Mouse (Mus musculus) liver, embryonic 14.5 days (tissue): Measurements from ENCODE around the gene Gm11213. TPM values are rescaled to one million over a fixed set of nuclear protein-coding genes. Genes with fewer than 3 reads are reported as not detected.

Experiments used
- ATAC-seq: fragments of 200-750 bp; cut with Nextera tagmentation; 2 replicates; pipeline ENCODE4 v1.8.0; 2017; ENCODE audit warnings: moderate number of reproducible peaks, mild to moderate bottlenecking, moderate library complexity; ENCODE audit not compliant: insufficient read depth
- DNase-seq, 3 experiments: peaks; one replicate each; pipeline ENCODE4 v3.0.0-alpha.2; 2012 to 2013; ENCODE audit warnings: low read depth in 3 of 3, low spot score in 3 of 3
- H3K27ac ChIP-seq: fragments of 300-500 bp; sonication (generic); 2 replicates; pipeline ENCODE4 v1.5.1; 2014; ENCODE audit warnings: moderate library complexity, mild to moderate bottlenecking, control low read depth, inconsistent platforms
- H3K27me3 ChIP-seq: fragments of 300-500 bp; sonication (generic); 2 replicates; pipeline ENCODE4 v1.6.1; 2014; ENCODE audit warnings: mild to moderate bottlenecking, low read length, moderate library complexity; ENCODE audit not compliant: control insufficient read depth, insufficient read depth
- H3K36me3 ChIP-seq: fragments of 300-500 bp; sonication (generic); replicated peaks from 2 replicates; pipeline ENCODE4 v1.6.1; 2014; ENCODE audit warnings: low read depth; ENCODE audit not compliant: control insufficient read depth, insufficient read depth
- H3K4me1 ChIP-seq, 2 experiments: fragments of 200-500 bp in 1 of 2; fragments of 300-500 bp in 1 of 2; sonication (generic) in 1 of 2; replicated peaks; 2 replicates each; pipeline ENCODE4 v1.6.1; 2012 to 2014; ENCODE audit warnings: antibody characterized with exemption in 1 of 2, inconsistent platforms in 1 of 2, low read length in 1 of 2; ENCODE audit not compliant: control insufficient read depth in 2 of 2, insufficient read depth in 2 of 2
- H3K4me2 ChIP-seq: fragments of 300-500 bp; sonication (generic); 2 replicates; pipeline ENCODE4 v1.6.1; 2014; ENCODE audit warnings: low read depth, mild to moderate bottlenecking, control low read depth, moderate library complexity
- H3K4me3 ChIP-seq, 2 experiments: fragments of 200-500 bp in 1 of 2; fragments of 300-500 bp in 1 of 2; sonication (generic) in 1 of 2; 2 replicates each; pipeline ENCODE4 v1.5.1; 2012 to 2014; ENCODE audit warnings: low read depth in 2 of 2, low read length in 2 of 2, mild to moderate bottlenecking in 2 of 2, control low read depth in 1 of 2, inconsistent platforms in 1 of 2, moderate library complexity in 1 of 2; ENCODE audit not compliant: insufficient read depth in 1 of 2
- H3K9ac ChIP-seq: fragments of 300-500 bp; sonication (generic); replicated peaks from 2 replicates; pipeline ENCODE4 v1.6.1; 2014; ENCODE audit warnings: mild to moderate bottlenecking, control low read depth, moderate library complexity
- H3K9me3 ChIP-seq: fragments of 300-500 bp; sonication (generic); 2 replicates; pipeline ENCODE4 v1.6.1; 2016; ENCODE audit warnings: low read length, mixed read lengths; ENCODE audit not compliant: control insufficient read depth
- CTCF ChIP-seq: IDR thresholded peaks from 2 replicates; pipeline ENCODE4 v1.5.1; 2016; ENCODE audit warnings: antibody characterized with exemption, low read depth, control low read depth
- EP300 ChIP-seq: IDR thresholded peaks from 2 replicates; pipeline ENCODE4 v1.6.1; 2016; ENCODE audit warnings: antibody characterized with exemption, low read depth
- WGBS: fragments of 180-500 bp; shearing (Covaris S2); extraction: QIAGEN DNeasy Blood & Tissue Kit; methylation state at CpG from one replicate; pipeline ENCODE4 v1.1.7; 2014; ENCODE audit not compliant: insufficient replicate concordance; 5-methylcytosine and 5-hydroxymethylcytosine counted together
- polyA plus RNA-seq, 2 experiments: library from polyadenylated mRNA; depleted of rRNA in 1 of 2; stranded (reverse) in 1 of 2; unstranded in 1 of 2; fragments of >200 nt; fragmentation: Nextera tagmentation in 1 of 2; extraction: Ambion mirVana in 1 of 2; gene quantifications; 2 replicates each; pipeline versions ENCODE4 v1.2.1 to v1.2.3; 2012 to 2014

The Gm11213 gene
- polyA plus RNA-seq (2012; rRNA removed) (not detected in 2 replicates), polyA plus RNA-seq (2014; fragmentation: Nextera tagmentation; extraction: Ambion mirVana) (not detected in 2 replicates)

- DNase-seq (no peak), ATAC-seq (no peak)
- Histone ChIP-seq H3K4me3 (no peak within 1 kb of the TSS), H3K36me3 (no peaks in the 10 kb centered on the region), H3K27me3 (no peaks in the 10 kb centered on the region), H3K4me1 (no peaks in the 10 kb centered on the region), H3K9me3 (no peaks in the 10 kb centered on the region), H3K4me2 (no peak within 1 kb of the TSS), H3K9ac (no peak within 1 kb of the TSS), H3K27ac (no peak within 1 kb of the TSS)
- TF ChIP-seq CTCF (no peak), EP300 (no peak)
- WGBS = 38% methylated on average over 3 of the region's 3 CpGs
Measured at GRCm38 (mm10) chr4:63604945-63605344, at the start of gene Gm11213. TSS of gene Gm11213 (minus strand) at chr4:63605261.

- H3K36me3 ChIP-seq = no peaks in the 10 kb centered on the region
- H3K9ac ChIP-seq = no peak overlapping the region
- H3K4me3 ChIP-seq = no peak overlapping the region
- DNase-seq (no peak), ATAC-seq (no peak)
- WGBS = 38% methylated on average over 1 of the region's 1 CpGs
- no peak overlapping the region for H3K27ac ChIP-seq
- H3K4me2 ChIP-seq = no peak overlapping the region
- no peaks in the 10 kb centered on the region for H3K9me3 ChIP-seq
- no peak for TF ChIP-seq EP300
- TF ChIP-seq CTCF = 0 out of 2 replicates have a peak, but pooled peaks have one; percentile 23
- H3K4me1 ChIP-seq = no peaks in the 10 kb centered on the region
- H3K27me3 ChIP-seq = no peaks in the 10 kb centered on the region
Measured at GRCm38 (mm10) chr4:63654381-63654780, 49.3 kb upstream of the Gm11213 start.

GRCm38 (mm10) chr4:63643956-63644726 lies 39.1 kb upstream of the Gm11213 start:
- Histone ChIP-seq H3K36me3 (no peaks in the 10 kb centered on the region), H3K27me3 (no peaks in the 10 kb centered on the region), H3K27ac (no peak overlapping the region), H3K4me2 (no peak overlapping the region), H3K9me3 (no peaks in the 10 kb centered on the region), H3K4me3 (no peak overlapping the region), H3K4me1 (no peaks in the 10 kb centered on the region), H3K9ac (no peak overlapping the region)
- ATAC-seq (no peak), DNase-seq (no peak)
- TF ChIP-seq CTCF (no peak), EP300 (no peak)

GRCm38 (mm10) chr4:63639842-63640241 lies 34.8 kb upstream of the Gm11213 start:
- TF ChIP-seq CTCF (no peak), EP300 (no peak)
- ATAC-seq = no peak

GRCm38 (mm10) chr4:63638603-63639002 lies 33.5 kb upstream of the Gm11213 start:
- DNase-seq (no peak), ATAC-seq (no peak)
- WGBS = 27% methylated on average over 1 of the region's 1 CpGs
- H3K4me2 ChIP-seq = no peak overlapping the region
- no peak overlapping the region for H3K4me3 ChIP-seq
- no peaks in the 10 kb centered on the region for H3K9me3 ChIP-seq
- TF ChIP-seq CTCF = no peak
- TF ChIP-seq EP300 = no peak
- no peak overlapping the region for H3K9ac ChIP-seq
- no peak overlapping the region for H3K27ac ChIP-seq
- no peaks in the 10 kb centered on the region for H3K36me3 ChIP-seq
- no peaks in the 10 kb centered on the region for H3K27me3 ChIP-seq
- H3K4me1 ChIP-seq = no peaks in the 10 kb centered on the region

More at GRCm38 (mm10) chr4:63639842-63640241, 34.8 kb upstream of the Gm11213 start:
- no peaks in the 10 kb centered on the region for H3K27me3 ChIP-seq
- no peaks in the 10 kb centered on the region for H3K4me1 ChIP-seq
- no peak overlapping the region for H3K9ac ChIP-seq
- 54% methylated on average over 2 of the region's 2 CpGs for WGBS
- no peak overlapping the region for H3K4me2 ChIP-seq
- no peaks in the 10 kb centered on the region for H3K36me3 ChIP-seq
- H3K9me3 ChIP-seq = no peaks in the 10 kb centered on the region
- DNase-seq = no peak
- H3K27ac ChIP-seq = no peak overlapping the region
- no peak overlapping the region for H3K4me3 ChIP-seq
